Mouse (Mus musculus) forebrain, postnatal 0 days (tissue): Measurements from ENCODE around the gene Zkscan14. TPM values are rescaled to one million over a fixed set of nuclear protein-coding genes. Genes with fewer than 3 reads are reported as not detected.
A peak's percentile ranks its signal among the peaks of the same experiment; 100 is the strongest.

Experiments used
- ATAC-seq: fragments of 200-750 bp; cut with Nextera tagmentation; 2 replicates; pipeline ENCODE4 v1.8.0; 2017; ENCODE audit warnings: mild to moderate bottlenecking, moderate library complexity
- DNase-seq: peaks from one replicate; pipeline ENCODE4 v3.0.0-alpha.2; 2015
- H3K27ac ChIP-seq: fragments of 300-500 bp; sonication (generic); 2 replicates; pipeline ENCODE4 v1.5.1; 2014; ENCODE audit warnings: low read depth, mild to moderate bottlenecking, antibody characterized with exemption, low read length, moderate library complexity, mixed read lengths
- H3K27me3 ChIP-seq: fragments of 300-500 bp; sonication (generic); 2 replicates; pipeline ENCODE4 v1.6.1; 2014; ENCODE audit warnings: mild to moderate bottlenecking, low read length, mixed read lengths; ENCODE audit not compliant: insufficient read depth
- H3K36me3 ChIP-seq: fragments of 300-500 bp; sonication (generic); 2 replicates; pipeline ENCODE4 v1.6.1; 2014; ENCODE audit warnings: mild to moderate bottlenecking, moderate library complexity; ENCODE audit not compliant: insufficient read depth
- H3K4me1 ChIP-seq: fragments of 300-500 bp; sonication (generic); 2 replicates; pipeline ENCODE4 v1.6.1; 2014; ENCODE audit warnings: antibody characterized with exemption; ENCODE audit not compliant: insufficient read depth
- H3K4me2 ChIP-seq: fragments of 300-500 bp; sonication (generic); 2 replicates; pipeline ENCODE4 v1.6.1; 2014; ENCODE audit warnings: low read depth, mild to moderate bottlenecking, moderate library complexity
- H3K4me3 ChIP-seq: fragments of 300-500 bp; sonication (generic); 2 replicates; pipeline ENCODE4 v1.5.1; 2014; ENCODE audit warnings: low read depth, low read length, mixed read lengths
- H3K9ac ChIP-seq: fragments of 300-500 bp; sonication (generic); 2 replicates; pipeline ENCODE4 v1.6.1; 2014; ENCODE audit warnings: mild to moderate bottlenecking
- H3K9me3 ChIP-seq: fragments of 300-500 bp; sonication (generic); 2 replicates; pipeline ENCODE4 v1.6.1; 2016; ENCODE audit warnings: low read length
- CTCF ChIP-seq: sonication (generic); IDR thresholded peaks from 2 replicates; pipeline ENCODE4 v1.5.1; 2016; ENCODE audit warnings: antibody characterized with exemption, control low read depth, low read depth
- WGBS: fragments of 180-500 bp; shearing (Covaris S2); extraction: QIAGEN DNeasy Blood & Tissue Kit; methylation state at CpG from one replicate; pipeline ENCODE4 v1.1.7; 2014; 5-methylcytosine and 5-hydroxymethylcytosine counted together
- polyA plus RNA-seq: library from polyadenylated mRNA; unstranded; fragments of >200 nt; fragmentation: Nextera tagmentation; extraction: Ambion mirVana; gene quantifications from 2 replicates; pipeline ENCODE4 v1.2.1, GENCODE M21; 2015
- total RNA-seq: library from RNA; depleted of rRNA; stranded (reverse); fragments of >200 nt; gene quantifications from 2 replicates; pipeline ENCODE4 v1.2.3, GENCODE M21; 2014

Zkscan14 gene
- total and polyA plus RNA-seq, 2 experiments from 2014 or later = 11.7 to 16.0 TPM

- Histone ChIP-seq H3K27ac (no peak overlapping the region), H3K9ac (no peak overlapping the region), H3K27me3 (no peaks in the 10 kb centered on the region), H3K36me3 (peaks cover 11% of the 10 kb centered on the region), H3K4me3 (no peak overlapping the region), H3K9me3 (no peaks in the 10 kb centered on the region), H3K4me2 (no peak overlapping the region), H3K4me1 (no peaks in the 10 kb centered on the region)
- ATAC-seq (no peak), DNase-seq (no peak)
- 55% methylated on average over 2 of the region's 2 CpGs for WGBS
- no peak for TF ChIP-seq CTCF
Observed at GRCm38 (mm10) chr5:145226453-145226852, 24.8 kb upstream of the Zkscan14 start.

GRCm38 (mm10) chr5:145223395-145223794, 21.7 kb upstream of the Zkscan14 start:
- H3K4me1 ChIP-seq = no peaks in the 10 kb centered on the region
- no peak overlapping the region for H3K4me2 ChIP-seq
- ATAC-seq (no peak), DNase-seq (no peak)
- H3K9me3 ChIP-seq = no peaks in the 10 kb centered on the region
- no peaks in the 10 kb centered on the region for H3K27me3 ChIP-seq
- no peak overlapping the region for H3K4me3 ChIP-seq
- 90% methylated on average over 12 of the region's 12 CpGs for WGBS
- peaks cover 38% of the 10 kb centered on the region for H3K36me3 ChIP-seq
- H3K27ac ChIP-seq = no peak overlapping the region
- no peak for TF ChIP-seq CTCF
- H3K9ac ChIP-seq = no peak overlapping the region

DNA sequence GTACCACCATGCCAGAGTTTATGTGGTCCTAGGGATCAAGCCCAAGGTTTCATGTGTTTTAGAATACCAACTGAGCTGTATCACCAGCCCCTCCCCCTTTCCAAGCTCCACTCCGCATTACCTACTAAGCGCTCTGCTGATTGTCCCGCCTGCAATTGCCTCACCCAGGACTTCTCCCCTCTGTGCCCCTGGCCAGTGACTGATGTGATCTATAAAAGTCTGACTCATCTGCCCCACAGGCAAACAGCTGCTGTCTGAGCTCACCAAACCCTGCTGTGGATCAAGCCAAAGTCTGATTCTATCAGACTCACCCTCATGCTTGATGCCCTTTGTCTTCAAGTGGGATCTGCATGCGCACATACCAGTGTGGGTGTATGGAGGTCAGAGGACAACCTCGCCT, 21.2 kb upstream of the Zkscan14 start:
- peaks cover 43% of the 10 kb centered on the region for H3K36me3 ChIP-seq
- H3K4me3 ChIP-seq = no peak overlapping the region
- ATAC-seq (no peak), DNase-seq (no peak)
- 88% methylated on average over 5 of the region's 5 CpGs for WGBS
- H3K4me1 ChIP-seq = no peaks in the 10 kb centered on the region
- TF ChIP-seq CTCF = no peak
- no peak overlapping the region for H3K4me2 ChIP-seq
- H3K27me3 ChIP-seq = no peaks in the 10 kb centered on the region
- H3K9me3 ChIP-seq = no peaks in the 10 kb centered on the region
- no peak overlapping the region for H3K27ac ChIP-seq
- no peak overlapping the region for H3K9ac ChIP-seq

GRCm38 (mm10) chr5:145219981-145220380, 18.3 kb upstream of the Zkscan14 start:
- H3K9me3 ChIP-seq = no peaks in the 10 kb centered on the region
- peaks cover 44% of the 10 kb centered on the region for H3K36me3 ChIP-seq
- H3K4me1 ChIP-seq = no peaks in the 10 kb centered on the region
- no peak overlapping the region for H3K4me2 ChIP-seq
- H3K27me3 ChIP-seq = no peaks in the 10 kb centered on the region
- H3K27ac ChIP-seq = no peak overlapping the region
- H3K9ac ChIP-seq = no peak overlapping the region
- no peak for TF ChIP-seq CTCF
- no peak overlapping the region for H3K4me3 ChIP-seq
- DNase-seq (no peak), ATAC-seq (no peak)
- 93% methylated on average over 8 of the region's 8 CpGs for WGBS

- Histone ChIP-seq H3K27ac (no peak overlapping the region), H3K9me3 (no peaks in the 10 kb centered on the region), H3K36me3 (peaks cover 47% of the 10 kb centered on the region), H3K27me3 (no peaks in the 10 kb centered on the region), H3K9ac (no peak overlapping the region), H3K4me1 (no peaks in the 10 kb centered on the region), H3K4me2 (no peak overlapping the region), H3K4me3 (no peak overlapping the region)
- WGBS = 95% methylated on average over 20 of the region's 20 CpGs
- ATAC-seq = no peak
- DNase-seq = no peak
- TF ChIP-seq CTCF = no peak
Observed at GRCm38 (mm10) chr5:145218671-145219070, 17.0 kb upstream of the Zkscan14 start.

DNA sequence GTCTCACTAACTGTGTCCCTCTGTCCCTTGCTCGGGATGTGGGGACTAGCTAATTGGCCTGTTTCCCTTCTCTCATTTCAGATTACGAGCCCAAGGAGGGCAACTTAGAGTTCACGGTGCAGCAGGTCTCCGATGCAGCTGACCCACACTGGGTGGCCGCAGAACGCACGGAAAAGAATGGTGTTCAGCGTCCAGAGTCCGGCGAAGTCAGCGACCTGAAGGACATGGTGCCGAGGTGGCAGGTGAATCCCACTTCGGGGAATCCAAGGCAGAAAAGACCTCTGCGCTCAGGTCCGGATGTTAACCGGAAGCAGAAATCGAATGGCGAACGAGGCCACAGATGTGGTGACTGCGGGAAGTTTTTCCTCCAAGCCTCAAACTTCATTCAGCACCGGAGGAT, 16.5 kb upstream of the Zkscan14 start:
- ATAC-seq = no peak
- Histone ChIP-seq H3K4me2 (no peak overlapping the region), H3K4me3 (no peak overlapping the region), H3K4me1 (no peaks in the 10 kb centered on the region), H3K9me3 (no peaks in the 10 kb centered on the region), H3K9ac (no peak overlapping the region), H3K27ac (no peak overlapping the region), H3K36me3 (peaks cover 52% of the 10 kb centered on the region), H3K27me3 (no peaks in the 10 kb centered on the region)
- no peak for TF ChIP-seq CTCF
- no peak for DNase-seq
- 97% methylated on average over 21 of the region's 21 CpGs for whole genome bisulfite sequencing

GRCm38 (mm10) chr5:145217746-145218145, 16.1 kb upstream of the Zkscan14 start:
- Histone ChIP-seq H3K27me3 (no peaks in the 10 kb centered on the region), H3K9me3 (no peaks in the 10 kb centered on the region), H3K4me3 (no peak overlapping the region), H3K27ac (no peak overlapping the region), H3K9ac (no peak overlapping the region), H3K4me2 (no peak overlapping the region), H3K4me1 (no peaks in the 10 kb centered on the region), H3K36me3 (peaks cover 54% of the 10 kb centered on the region)
- TF ChIP-seq CTCF = no peak
- DNase-seq (no peak), ATAC-seq (no peak)
- WGBS = 88% methylated on average over 6 of the region's 6 CpGs

DNA sequence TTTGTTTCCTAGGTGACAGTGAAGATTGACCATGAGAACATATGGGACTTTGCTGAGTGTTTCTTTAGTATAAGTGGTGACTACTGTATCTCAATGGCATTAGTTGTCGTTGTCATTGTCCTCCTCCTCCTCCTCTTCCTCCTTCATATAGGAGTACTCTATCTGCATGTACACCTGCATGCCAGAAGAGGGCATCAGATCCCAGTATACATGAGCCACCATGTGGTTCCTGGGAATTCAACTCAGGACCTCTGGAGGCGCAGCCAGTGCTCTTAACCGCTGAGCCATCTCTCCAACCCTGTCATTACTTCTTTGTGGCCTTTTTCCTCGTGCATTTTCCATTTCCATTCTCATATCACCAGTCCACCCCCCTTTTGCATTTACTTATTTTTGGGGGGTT, 13.0 kb upstream of the Zkscan14 start:
- no peak overlapping the region for H3K27ac ChIP-seq
- no peak overlapping the region for H3K4me2 ChIP-seq
- H3K9ac ChIP-seq = no peak overlapping the region
- no peaks in the 10 kb centered on the region for H3K27me3 ChIP-seq
- H3K9me3 ChIP-seq = no peaks in the 10 kb centered on the region
- no peaks in the 10 kb centered on the region for H3K4me1 ChIP-seq
- H3K4me3 ChIP-seq = no peak overlapping the region
- 69% methylated on average over 4 of the region's 4 CpGs for WGBS
- H3K36me3 ChIP-seq = peaks cover 53% of the 10 kb centered on the region
- DNase-seq (no peak), ATAC-seq (no peak)
- peak; percentile 33 for TF ChIP-seq CTCF
